Mouse (Mus musculus) cerebellum, postnatal 10 days (tissue): ENCODE results near the gene Ror2.

Source experiments
- DNase-seq, 2 experiments: peaks; one replicate each; pipeline ENCODE4 v3.0.0; 2021; ENCODE audit warnings: mixed read lengths in 2 of 2

Ror2 gene

GRCm38 (mm10) chr13:53271595-53271994 lies 14.3 kb downstream of the Ror2 start:
- DNase-seq, result no peak

DNA sequence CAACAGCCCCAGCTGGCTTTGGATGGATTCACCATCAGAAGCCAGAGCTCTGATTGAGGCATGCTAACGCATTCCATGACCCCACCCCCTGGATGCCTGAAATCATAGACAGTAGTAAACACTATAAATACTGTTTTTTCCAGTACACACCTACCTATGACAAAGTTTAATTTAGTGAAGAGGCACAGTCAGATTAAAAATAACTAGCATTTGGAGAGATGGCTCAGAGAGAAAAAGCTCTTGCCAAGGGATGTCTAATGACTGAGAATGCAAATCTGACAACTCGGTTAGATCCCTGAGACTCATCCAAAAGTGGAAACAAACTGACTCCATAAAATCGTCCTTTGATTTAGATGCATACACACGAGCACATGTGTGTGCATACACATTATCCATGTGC lies 15.4 kb downstream of the Ror2 start:
- DNase-seq, result peak in 1 of 2 experiments; percentile 20

- no peak for DNase-seq
These were observed 17.4 kb downstream of the Ror2 start for GRCm38 (mm10) chr13:53268541-53268940.

DNA sequence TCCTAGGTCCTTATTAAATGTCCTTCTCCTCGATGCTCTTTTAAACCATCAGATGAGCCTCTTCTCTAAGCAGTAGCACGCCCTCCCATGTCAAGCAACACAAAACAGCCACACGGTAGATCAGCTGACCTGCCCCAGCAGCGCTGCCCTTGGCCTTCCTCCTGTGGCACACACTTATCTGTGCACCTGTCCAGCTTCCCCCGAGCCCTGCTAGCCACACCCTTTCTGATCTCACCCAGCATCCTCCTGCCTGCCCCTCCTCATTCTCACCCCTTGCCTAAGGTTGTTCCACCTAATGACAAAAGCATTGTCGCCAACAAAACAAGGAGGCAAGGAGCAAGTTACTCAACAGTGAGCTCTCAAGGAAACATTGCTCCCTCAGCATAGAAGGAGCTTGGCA lies 18.1 kb downstream of the Ror2 start:
- no peak for DNase-seq

DNA sequence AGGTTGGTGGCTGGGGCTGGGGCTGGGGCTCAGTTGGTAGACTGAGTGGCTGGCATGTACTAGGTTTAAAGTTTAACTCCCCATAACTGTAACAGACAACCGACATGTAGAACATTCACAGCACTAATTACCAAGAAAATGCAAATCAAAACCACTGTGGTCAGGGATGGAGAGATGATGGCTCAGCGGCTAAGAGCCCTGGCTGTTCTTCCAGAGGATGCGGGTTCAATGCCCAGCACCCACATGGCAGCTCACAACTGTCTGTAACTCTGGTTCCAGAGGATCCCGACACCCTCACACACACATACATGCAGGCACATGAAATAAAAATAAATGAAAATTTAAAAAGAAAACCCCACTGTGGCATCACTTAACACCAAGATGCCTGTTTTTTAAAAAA lies 18.8 kb downstream of the Ror2 start:
- DNase-seq, result no peak

- DNase-seq, result no peak
These were observed 19.4 kb downstream of the Ror2 start for GRCm38 (mm10) chr13:53266543-53266951.

GRCm38 (mm10) chr13:53264896-53265295 lies 21.0 kb downstream of the Ror2 start:
- no peak for DNase-seq

DNA sequence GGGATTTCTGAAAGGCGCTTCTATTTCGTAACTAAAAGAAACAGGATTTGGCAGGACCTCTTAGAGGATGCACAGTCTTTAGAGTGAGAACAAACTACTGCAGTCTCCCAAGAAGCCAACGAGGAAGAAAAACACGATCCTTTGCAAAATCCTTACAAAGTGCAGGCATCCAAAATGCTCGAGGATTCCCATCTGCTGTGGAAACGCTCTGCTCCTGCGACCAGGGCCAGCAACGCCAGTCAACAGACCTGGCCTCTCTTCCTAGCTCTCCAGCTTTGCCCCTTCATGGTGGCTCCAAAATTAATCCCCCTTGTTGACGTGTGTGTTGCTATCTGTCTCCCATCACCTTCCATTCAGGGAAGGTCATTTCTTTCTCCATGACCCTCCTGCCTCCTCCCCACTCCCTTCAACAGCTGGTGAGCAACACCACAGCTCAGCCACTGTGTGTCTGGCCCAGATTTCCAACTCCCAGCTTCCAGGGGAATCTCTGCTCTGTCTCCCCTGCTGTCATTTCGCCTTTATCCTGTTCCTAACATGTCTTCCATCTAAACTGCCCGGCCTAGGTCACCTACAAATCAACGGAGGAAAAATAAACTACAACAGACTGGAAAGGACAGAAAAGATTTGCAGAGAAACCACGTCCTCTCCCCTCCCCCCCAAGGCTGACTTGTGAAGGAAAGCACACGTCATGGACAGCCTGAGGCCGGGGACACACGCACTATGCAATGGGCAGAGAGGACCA lies 23.2 kb downstream of the Ror2 start:
- DNase-seq, result no peak

DNA sequence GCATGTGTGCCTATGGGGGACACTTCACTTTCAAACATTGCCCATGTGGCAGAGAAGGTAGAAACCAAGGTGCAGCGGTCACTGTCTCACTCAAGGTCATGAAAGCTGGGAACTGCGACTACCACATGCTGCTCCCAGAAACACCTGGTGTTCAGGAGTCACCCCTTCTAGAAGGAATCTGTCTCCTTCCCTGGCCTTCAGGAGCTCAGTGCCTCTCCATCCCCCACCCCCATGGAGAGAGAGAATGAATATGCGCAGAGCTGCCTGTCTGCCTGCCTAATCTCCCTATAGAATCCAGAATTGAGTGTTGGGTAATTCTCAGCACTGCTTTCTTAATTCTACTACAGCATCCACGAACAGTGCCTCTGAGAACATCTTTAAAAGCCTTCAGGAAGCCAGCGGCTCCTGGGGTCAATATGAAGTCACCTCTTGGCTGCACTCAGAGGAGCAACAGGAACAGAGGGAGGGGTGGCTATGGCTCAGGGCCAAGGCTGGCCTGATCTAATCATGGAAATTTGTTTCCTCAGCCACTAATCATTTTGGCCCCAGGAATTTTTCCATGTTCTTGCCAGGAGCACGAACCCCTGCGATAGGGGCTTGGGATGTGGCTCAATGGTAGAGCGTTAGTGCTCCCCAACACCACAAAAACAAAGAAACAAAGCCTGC lies 24.7 kb downstream of the Ror2 start:
- peak; percentile 62 to 69 for DNase-seq

- no peak for DNase-seq
These were observed 27.0 kb downstream of the Ror2 start for GRCm38 (mm10) chr13:53258943-53259342.

GRCm38 (mm10) chr13:53258497-53258896 lies 27.4 kb downstream of the Ror2 start:
- DNase-seq, result no peak

- no peak for DNase-seq
These were observed 32.7 kb downstream of the Ror2 start for GRCm38 (mm10) chr13:53253255-53253654.

- no peak for DNase-seq
These were observed 37.1 kb downstream of the Ror2 start for GRCm38 (mm10) chr13:53248586-53249401.

- DNase-seq, result peak; percentile 30 to 45
These were observed 37.8 kb downstream of the Ror2 start for GRCm38 (mm10) chr13:53248080-53248479.

- no peak for DNase-seq
These were observed 38.7 kb downstream of the Ror2 start for GRCm38 (mm10) chr13:53247175-53247574.

DNA sequence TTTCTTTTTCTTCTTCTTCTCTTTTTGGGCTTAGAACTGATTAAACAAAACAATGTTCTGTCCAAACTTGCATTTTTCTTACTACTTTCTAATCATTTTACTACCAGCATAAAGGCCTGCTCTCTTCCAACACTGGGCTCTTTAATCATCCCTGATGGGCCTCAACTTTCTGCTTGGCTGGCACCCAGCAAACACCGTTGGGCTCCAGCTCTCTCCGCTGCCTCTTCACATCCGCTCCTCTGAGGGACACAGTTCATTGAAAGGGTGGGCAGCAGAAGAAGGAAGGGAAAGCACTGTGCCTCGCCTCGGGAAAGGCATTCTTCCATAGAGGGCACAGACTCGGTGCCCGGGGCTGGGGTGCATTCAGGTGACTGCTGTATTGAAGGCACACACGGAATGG lies 41.8 kb downstream of the Ror2 start:
- DNase-seq, result peak; percentile 29 to 55

DNA sequence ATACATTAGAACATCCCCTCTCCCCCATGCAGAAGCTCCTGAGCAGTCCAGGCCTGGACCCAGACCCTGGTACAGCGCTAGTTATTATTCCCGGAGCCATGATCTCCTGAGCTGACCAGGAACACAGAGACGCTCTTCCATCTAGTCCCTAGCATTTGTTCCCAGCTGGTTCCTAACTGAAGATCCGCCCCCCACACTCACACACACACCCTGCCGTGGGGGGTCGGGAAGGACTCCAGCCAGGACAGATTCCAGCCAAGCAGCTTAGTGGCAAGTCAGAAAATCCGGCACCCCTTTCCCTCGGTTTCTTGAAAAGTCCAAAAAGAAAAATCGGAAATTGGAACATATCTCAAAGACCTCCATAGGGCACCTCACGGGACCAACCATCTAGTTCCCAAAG lies 48.5 kb downstream of the Ror2 start:
- peak; percentile 54 to 79 for DNase-seq

- peak; percentile 92 to 97 for DNase-seq
These were observed 49.2 kb downstream of the Ror2 start for GRCm38 (mm10) chr13:53236434-53237401.

- DNase-seq, result peak; percentile 25 to 52
These were observed 50.0 kb downstream of the Ror2 start for GRCm38 (mm10) chr13:53235953-53236352.

- DNase-seq, result peak; percentile 78 to 81
These were observed 51.1 kb downstream of the Ror2 start for GRCm38 (mm10) chr13:53234844-53235243.

- peak in 1 of 2 experiments; percentile 23 for DNase-seq
These were observed 51.8 kb downstream of the Ror2 start for GRCm38 (mm10) chr13:53233826-53234786.
